Mouse (Mus musculus) erythroid progenitor cell, adult 5-6 weeks (primary cell): Measurements from ENCODE around the gene Eif4g3. TPM values are rescaled to one million over a fixed set of nuclear protein-coding genes. Genes with fewer than 3 reads are reported as not detected.
"Not testable (repeated sequence)": the region's sequence is repeated elsewhere in the genome, so short reads cannot be mapped to it uniquely, and the experiment has no call there.

Source experiments
- ATAC-seq: replicated peaks from 2 replicates; pipeline ENCODE4 v1.8.0; 2016; ENCODE audit warnings: moderate number of reproducible peaks, mild to moderate bottlenecking, moderate TSS enrichment, inconsistent platforms; ENCODE audit not compliant: poor library complexity, low FRiP score, severe bottlenecking
- total RNA-seq, 2 experiments: library from RNA; stranded (forward) in 1 of 2; stranded (reverse) in 1 of 2; fragments of 150-400 nt in 1 of 2; fragments of 186-747, 209-891 nt in 1 of 2; gene quantifications; 2 replicates each; pipeline versions ENCODE4 v1.2.3 to v1.2.4; 2015 to 2017; ENCODE audit warnings: low replicate concordance in 2 of 2

Eif4g3 gene
- 23.1 and 29.8 TPM in 2 replicates for total RNA-seq (2015; ENCODE audit: low replicate concordance)
- 11.7 and 12.1 TPM in 2 replicates for total RNA-seq (2017; ENCODE audit: low replicate concordance)

- peak; percentile 77 for ATAC-seq
Measured at GRCm38 (mm10) chr4:137992890-137993289, at the start of gene Eif4g3. Gene Eif4g3 (plus strand): TSS chr4:137993022.

GRCm38 (mm10) chr4:137943540-137943939, 49.3 kb upstream of the Eif4g3 start:
- ATAC-seq, result no peak

DNA sequence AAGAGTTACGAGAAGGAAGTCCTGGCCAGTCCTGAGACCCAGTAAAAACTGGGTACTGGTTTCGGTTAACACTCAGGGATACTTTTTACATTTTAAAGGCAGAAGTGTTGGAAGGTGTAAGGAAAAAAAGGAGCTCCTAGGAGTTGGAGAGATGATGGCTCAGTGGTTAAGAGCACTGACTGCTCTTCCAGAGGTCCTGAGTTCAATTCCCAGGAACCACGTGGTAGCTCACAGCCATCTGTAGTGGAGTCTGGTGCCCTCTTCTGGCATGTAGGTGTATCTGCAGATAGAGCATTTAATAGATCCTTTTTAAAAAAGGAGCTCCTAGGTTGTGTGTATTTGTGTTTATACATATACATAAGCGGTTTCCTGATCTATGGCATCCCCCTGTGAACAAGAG, 47.4 kb upstream of the Eif4g3 start:
- ATAC-seq, result no peak

GRCm38 (mm10) chr4:137946419-137946818, 46.4 kb upstream of the Eif4g3 start:
- ATAC-seq, result no peak

- ATAC-seq, result no peak
Measured at GRCm38 (mm10) chr4:137952840-137953239, 40.0 kb upstream of the Eif4g3 start.

DNA sequence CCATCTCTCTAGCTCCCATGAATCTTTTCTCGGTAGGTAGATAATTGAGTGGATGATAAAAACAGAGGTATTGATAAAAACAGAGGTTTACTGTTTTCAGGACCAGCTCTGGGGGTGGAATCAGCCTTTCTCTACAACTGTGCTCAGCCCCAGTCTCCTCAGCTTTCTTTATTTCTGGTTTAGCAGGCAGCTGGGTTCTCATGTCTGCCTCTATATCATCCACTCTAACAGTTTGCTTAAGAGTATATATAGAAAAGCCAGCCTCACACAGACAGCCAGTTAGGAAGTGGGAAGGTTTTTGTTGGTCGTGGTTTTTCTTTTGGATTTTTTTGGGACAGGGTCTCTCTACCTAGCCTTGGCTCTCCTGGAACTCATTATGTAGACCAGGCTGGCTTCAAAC, 38.6 kb upstream of the Eif4g3 start:
- ATAC-seq, result no peak

GRCm38 (mm10) chr4:137954926-137955396, 37.9 kb upstream of the Eif4g3 start:
- no peak for ATAC-seq

- ATAC-seq, result no peak
Measured at GRCm38 (mm10) chr4:137956260-137956659, 36.6 kb upstream of the Eif4g3 start.

DNA sequence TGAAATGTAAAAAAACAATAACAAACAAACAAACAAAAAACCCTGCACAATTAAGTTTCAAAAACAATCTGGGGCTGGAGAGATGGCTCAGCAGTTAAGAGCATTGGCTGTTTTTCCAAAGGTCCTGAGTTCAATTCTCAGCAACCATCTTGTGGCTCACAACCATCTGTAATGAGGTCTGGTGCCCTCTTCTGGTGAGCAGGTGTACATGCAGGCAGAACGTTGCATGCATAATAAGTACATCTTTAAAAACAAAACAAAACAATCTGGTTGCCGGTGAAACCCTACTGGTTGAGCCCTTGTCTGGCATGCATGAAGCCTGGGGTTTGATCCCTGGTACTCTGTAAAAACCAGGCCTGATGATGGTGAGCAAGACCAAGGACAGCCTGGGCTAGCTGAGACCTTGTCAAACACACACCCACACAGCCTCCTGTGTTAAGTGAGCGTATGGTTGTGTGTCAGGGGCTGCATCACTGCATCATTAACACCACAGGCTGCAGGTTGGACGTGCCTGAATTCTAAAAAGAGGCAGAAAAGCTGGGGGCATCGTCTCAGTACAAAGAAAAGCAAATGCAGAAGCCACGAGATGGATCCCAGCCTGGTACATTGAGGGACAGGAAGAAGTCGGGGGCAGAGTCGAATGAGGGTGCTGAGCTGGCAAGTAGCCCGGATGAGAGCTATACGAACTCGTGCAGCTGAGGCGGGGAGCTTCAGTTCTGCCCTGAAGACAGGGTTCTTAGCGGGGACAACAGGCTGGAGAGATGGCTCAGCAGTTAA, 32.7 kb upstream of the Eif4g3 start:
- ATAC-seq, result no peak

DNA sequence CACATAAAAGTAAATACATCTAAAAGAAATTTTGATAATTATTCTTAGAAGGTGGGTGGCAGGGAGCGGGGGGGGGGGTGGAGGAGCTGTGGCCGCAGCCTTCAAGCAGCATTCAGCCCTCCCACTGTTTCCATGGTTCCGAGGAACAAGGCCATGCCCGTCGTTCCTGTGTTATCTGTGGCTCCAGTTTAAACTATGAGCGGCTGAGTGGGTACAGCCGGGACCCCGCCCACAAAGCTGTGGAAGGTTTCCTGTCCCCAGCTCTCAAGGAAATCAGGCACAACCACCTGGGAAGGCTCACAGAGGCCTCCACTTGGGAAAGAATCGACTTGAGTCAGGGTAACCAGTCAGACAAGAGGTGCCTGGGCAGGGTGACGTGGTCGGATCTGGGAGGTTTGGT, 32.1 kb upstream of the Eif4g3 start:
- ATAC-seq, result no peak

DNA sequence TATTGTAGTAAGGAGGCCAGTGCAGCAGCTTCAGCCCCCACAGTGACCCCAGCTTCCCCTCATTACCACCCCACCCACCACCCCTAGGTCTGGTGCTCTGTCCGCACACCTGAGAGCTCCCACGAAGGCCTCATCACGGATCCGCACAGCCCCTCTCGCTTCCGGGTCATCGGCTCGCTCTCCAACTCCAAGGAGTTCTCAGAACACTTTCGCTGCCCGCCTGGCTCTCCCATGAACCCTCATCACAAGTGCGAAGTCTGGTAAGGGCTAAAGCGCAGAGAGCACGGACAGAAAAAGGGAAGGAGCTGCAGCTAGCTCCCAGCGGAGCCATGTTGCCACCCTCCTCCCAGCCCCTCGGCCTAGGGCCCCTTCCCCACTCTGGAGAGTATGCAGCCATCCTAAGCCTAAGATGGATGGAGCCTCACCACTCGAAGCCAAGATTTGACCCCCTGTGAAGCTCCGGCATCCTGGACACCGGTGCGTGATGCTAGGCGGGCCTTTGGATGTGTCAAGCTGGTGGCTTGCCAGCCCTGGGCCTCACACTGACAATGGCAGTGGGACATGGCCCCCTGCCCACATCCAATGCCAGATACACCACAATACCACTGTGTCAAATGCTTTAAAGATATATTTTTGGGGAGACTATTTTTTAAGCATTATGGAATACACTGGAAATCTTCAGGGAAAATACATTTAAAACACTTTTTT, 30.0 kb upstream of the Eif4g3 start:
- no peak for ATAC-seq

GRCm38 (mm10) chr4:137963431-137963830, 29.4 kb upstream of the Eif4g3 start:
- ATAC-seq, result no peak

GRCm38 (mm10) chr4:137963881-137964584, 28.8 kb upstream of the Eif4g3 start:
- ATAC-seq, result peak; percentile 53; the same call in 1 of the 2 replicates

DNA sequence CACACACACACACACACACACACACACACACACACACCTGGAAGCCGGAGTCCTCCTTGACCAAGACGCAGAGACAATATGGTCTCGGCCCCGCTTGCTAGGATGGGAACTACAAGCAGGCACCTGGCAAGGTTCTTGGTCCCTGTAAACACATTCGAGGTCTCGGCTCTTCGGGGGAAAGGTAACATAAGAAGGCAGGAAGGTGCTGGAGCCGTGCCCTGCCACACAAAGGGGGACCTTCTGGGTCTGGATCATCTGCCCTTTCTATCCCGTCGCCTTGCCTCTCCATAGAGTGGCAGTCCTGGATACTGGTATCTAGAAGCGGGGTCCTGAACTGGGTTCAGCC, 28.3 kb upstream of the Eif4g3 start:
- ATAC-seq, result no peak

DNA sequence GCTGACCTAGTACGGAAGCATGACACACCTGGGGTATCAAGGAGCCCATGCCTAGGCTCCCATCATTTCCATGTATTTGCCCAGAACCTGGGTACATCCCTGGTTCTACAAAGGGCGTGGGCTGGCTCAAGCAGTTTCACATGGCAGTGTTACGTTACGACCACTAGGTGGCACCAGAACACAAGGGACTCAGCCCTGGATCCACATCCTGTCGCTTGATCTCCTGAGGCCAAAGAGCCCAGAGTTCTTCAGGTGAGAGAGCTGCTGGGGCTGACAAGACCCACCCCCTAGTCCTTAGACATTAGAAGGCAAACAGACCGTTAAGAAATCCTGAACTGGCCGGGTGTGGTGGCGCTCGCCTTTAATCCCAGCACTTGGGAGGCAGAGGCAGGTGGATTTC, 24.6 kb upstream of the Eif4g3 start:
- peak; percentile 83 for ATAC-seq

DNA sequence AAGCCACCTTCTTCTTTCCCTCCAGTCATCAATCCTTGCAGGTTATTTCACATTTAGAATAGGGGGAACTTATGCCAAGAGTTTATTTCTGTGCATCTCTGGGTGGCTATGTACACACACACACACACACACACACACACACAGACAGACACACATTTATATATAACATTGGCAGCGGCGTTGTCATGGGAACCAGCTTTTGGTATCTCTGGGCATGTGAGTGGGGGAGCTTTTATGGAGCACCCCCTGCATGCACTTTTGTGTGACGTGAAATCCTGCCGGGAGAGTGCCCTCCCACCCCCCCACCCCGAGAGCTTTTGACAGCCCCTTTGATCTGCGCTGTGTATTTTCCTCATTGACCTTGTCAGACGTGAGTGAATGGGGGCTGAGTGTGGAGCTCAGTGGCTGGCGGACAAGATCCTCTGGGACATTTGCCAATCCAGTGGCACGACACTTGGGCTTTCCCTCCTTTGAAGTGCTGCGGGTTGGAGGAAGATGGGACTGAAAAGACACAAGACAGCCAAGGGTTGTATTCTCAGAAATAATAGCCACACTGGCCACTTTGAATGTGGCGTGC, 22.1 kb upstream of the Eif4g3 start:
- not testable (repeated sequence) for ATAC-seq

GRCm38 (mm10) chr4:137974856-137975432, 17.9 kb upstream of the Eif4g3 start:
- ATAC-seq, result not testable (repeated sequence)

DNA sequence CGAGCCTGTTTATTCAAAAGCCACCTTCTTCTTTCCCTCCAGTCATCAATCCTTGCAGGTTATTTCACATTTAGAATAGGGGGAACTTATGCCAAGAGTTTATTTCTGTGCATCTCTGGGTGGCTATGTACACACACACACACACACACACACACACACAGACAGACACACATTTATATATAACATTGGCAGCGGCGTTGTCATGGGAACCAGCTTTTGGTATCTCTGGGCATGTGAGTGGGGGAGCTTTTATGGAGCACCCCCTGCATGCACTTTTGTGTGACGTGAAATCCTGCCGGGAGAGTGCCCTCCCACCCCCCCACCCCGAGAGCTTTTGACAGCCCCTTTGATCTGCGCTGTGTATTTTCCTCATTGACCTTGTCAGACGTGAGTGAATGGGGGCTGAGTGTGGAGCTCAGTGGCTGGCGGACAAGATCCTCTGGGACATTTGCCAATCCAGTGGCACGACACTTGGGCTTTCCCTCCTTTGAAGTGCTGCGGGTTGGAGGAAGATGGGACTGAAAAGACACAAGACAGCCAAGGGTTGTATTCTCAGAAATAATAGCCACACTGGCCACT, 13.7 kb upstream of the Eif4g3 start:
- ATAC-seq, result not testable (repeated sequence)

GRCm38 (mm10) chr4:137982869-137983268, 10.0 kb upstream of the Eif4g3 start:
- ATAC-seq, result no peak
